Mouse (Mus musculus) natural killer cell, adult 2 months (primary cell): ENCODE measurements at regions not wholly inside any gene's neighbourhood (a gene's known extent, or its start where the extent isn't known, plus 50 kb on each side); places are given as distances from the start of the nearest gene placed in this dataset.

ENCODE experiments used
- DNase-seq, 2 experiments: peaks; one replicate each; pipeline ENCODE4 v3.0.0; 2022; ENCODE audit warnings: low spot score in 2 of 2

DNA sequence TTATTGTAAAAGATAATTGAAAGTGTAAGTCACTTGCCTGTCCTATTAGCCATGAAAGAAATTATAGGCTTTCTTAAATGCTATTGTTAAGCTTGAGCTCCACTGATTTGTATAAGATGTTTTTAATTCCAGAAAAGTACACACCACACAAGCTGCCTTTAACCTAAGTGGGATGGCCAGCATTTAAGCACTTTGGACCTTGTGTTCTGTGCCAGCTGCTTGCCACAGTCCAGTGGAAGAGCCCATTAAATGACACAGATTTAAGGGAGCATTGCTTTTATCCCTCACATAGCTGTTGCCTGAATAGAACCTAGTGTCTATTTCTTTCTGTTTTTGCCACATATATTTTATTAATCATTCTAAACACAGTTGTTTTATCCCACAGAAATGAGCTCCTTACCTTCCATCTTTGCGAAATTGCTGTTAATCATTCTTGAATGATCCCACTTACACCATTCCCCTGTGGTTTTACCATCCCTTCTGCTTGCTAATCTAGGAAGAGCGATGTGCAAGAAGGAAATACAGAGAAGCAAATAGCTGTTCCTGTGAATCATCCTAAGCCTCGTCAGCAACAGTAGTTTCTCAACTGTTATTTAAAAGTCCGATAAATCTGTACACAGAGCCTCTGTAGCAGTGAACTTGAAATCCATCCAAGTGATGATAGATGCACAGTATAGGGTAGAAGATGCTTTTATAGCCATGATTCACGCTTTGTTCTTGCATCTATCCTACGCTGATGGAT is 57.9 kb upstream of the Samsn1 start:
- no peak for DNase-seq

DNA sequence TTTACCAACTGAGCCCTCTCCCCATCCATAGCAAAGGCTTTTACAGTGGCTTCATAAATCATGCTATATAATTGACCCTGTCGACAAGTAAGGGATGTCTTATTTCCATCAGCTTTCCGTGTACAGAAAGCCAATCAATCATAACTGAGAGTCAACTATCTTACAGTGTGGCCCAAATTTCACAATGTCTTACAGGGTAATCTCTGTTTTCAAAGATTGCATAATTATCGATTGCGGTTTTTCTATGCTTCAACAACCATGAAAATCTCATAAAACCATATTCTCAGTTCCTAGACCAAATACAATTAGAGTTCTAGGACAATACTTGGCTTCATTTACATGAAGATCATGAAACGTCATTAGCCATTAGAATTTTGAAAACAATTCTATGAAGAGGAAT is 56.1 kb upstream of the Samsn1 start:
- no peak for DNase-seq

DNA sequence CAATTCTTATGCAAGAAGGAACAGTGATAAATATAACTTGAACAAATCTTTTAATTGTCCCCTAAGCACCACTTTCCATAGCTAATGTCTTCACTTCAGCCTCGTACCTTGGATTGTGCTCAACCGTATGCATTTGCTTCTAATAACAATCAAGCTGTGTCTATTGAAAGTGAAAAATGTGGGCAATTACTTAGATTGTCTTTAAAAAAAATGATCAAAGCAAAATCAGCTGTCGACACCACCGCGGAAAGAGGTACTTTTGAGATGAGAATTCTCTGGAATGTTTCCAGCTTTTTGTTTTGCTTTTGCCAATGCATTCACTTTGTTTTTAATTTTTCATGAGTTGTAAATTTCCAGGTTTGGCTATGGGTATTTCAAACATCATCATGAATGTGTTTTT is 54.1 kb upstream of the Samsn1 start:
- no peak for DNase-seq
